Mouse (Mus musculus) liver, postnatal 0 days (tissue): ENCODE measurements around the gene Inpp5a.

Source experiments
- CTCF ChIP-seq: sonication (generic); IDR thresholded peaks from 2 replicates; pipeline ENCODE4 v1.5.1; 2016; ENCODE audit warnings: antibody characterized with exemption, low read depth
- EP300 ChIP-seq: IDR thresholded peaks from 2 replicates; pipeline ENCODE4 v1.6.1; 2016; ENCODE audit warnings: antibody characterized with exemption, low read depth, mild to moderate bottlenecking

DNA sequence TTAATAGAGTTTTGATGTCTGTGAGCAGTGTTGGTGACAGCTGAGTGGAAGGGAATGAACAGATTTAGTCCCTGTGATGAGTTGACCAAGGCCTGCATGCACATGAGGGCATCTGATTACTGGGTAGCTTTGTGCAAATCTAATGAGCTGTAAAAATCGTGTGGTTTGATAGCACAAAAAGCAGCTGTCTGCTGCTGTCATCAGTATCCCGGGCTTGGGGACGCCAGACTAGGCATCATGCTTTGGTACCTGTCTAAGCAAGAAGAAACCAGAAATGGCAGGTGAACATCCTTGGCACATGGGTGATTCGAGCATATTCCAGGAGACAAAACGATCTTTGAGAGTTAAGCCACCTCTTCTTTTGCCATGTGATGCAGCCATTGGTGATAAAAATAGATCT is 167.4 kb downstream of the Inpp5a start:
- TF ChIP-seq CTCF: no peak
- no peak for TF ChIP-seq EP300
